Mouse (Mus musculus) ovary, postnatal 10 days (tissue): ENCODE measurements around the gene Rasal1.

Source experiments
- DNase-seq: peaks from one replicate; pipeline ENCODE4 v3.0.0; 2022; ENCODE audit warnings: low spot score

Rasal1 gene

GRCm38 (mm10) chr5:120696057-120696743 lies 47.6 kb downstream of the Rasal1 start:
- no peak for DNase-seq

GRCm38 (mm10) chr5:120696865-120697264 lies 48.3 kb downstream of the Rasal1 start:
- no peak for DNase-seq

GRCm38 (mm10) chr5:120698181-120698580 lies 49.6 kb downstream of the Rasal1 start:
- no peak for DNase-seq

GRCm38 (mm10) chr5:120698801-120699391 lies 50.3 kb downstream of the Rasal1 start:
- DNase-seq, result no peak

- no peak for DNase-seq
These were observed 52.6 kb downstream of the Rasal1 start for GRCm38 (mm10) chr5:120700996-120701790.

- no peak for DNase-seq
These were observed 53.8 kb downstream of the Rasal1 start for GRCm38 (mm10) chr5:120702421-120702820.

GRCm38 (mm10) chr5:120702969-120703368 lies 54.4 kb downstream of the Rasal1 start:
- DNase-seq, result no peak

- no peak for DNase-seq
These were observed 55.0 kb downstream of the Rasal1 start for GRCm38 (mm10) chr5:120703660-120704059.

GRCm38 (mm10) chr5:120704421-120704820 lies 55.8 kb downstream of the Rasal1 start:
- no peak for DNase-seq

- DNase-seq, result no peak
These were observed 57.9 kb downstream of the Rasal1 start for GRCm38 (mm10) chr5:120706541-120706940.

- DNase-seq, result no peak
These were observed 58.4 kb downstream of the Rasal1 start for GRCm38 (mm10) chr5:120706976-120707375.

GRCm38 (mm10) chr5:120710161-120710825 lies 61.7 kb downstream of the Rasal1 start:
- DNase-seq, result no peak

GRCm38 (mm10) chr5:120710826-120711248 lies 62.2 kb downstream of the Rasal1 start:
- DNase-seq, result no peak

- DNase-seq, result no peak
These were observed 62.8 kb downstream of the Rasal1 start for GRCm38 (mm10) chr5:120711416-120711815.

- no peak for DNase-seq
These were observed 63.2 kb downstream of the Rasal1 start, which contains the start of gene Dtx1 for GRCm38 (mm10) chr5:120711827-120712226. TSS of gene Dtx1 (minus strand) at chr5:120711927.

GRCm38 (mm10) chr5:120712721-120713120 lies 64.1 kb downstream of the Rasal1 start:
- no peak for DNase-seq

- DNase-seq, result peak; percentile 50
These were observed 65.7 kb downstream of the Rasal1 start for GRCm38 (mm10) chr5:120714314-120714713.

- no peak for DNase-seq
These were observed 68.5 kb downstream of the Rasal1 start for GRCm38 (mm10) chr5:120717136-120717535.

GRCm38 (mm10) chr5:120718600-120719378 lies 70.2 kb downstream of the Rasal1 start:
- no peak for DNase-seq

GRCm38 (mm10) chr5:120721005-120721404 lies 72.4 kb downstream of the Rasal1 start:
- DNase-seq, result no peak

- no peak for DNase-seq
These were observed 77.3 kb downstream of the Rasal1 start for GRCm38 (mm10) chr5:120725811-120726455.
